13 mouse cellular contexts compared by ENCODE assay signal in genomic region chr16:35652206-35652605, GRCm38 (mm10).
DNase-seq lines count a peak whose midpoint lies in the region; ATAC-seq and TF ChIP-seq lines count a peak whose summit lies in the region.
"Had no signal": no experiment of that assay in that cellular context is flagged by ENCODE, and none has a peak within 500 bp of the region (broad histone marks: within the 10 kb centered on the region; RNA-seq: fewer than 3 reads in every experiment).

No protein-coding gene starts in this region.

- no peak overlapping the region for H3K4me3 ChIP-seq in hindbrain, embryonic 14.5 days (replicated peaks; ENCODE audit: low read length)
- H3K4me3 ChIP-seq in hindbrain, embryonic 10.5 days: no peak overlapping the region
- H3K4me3 ChIP-seq in left cerebral cortex, adult 2 months: no peak overlapping the region
- H3K4me3 ChIP-seq: limb, embryonic 10.5 days; megakaryocyte, embryonic 14.5 days; stomach, embryonic 15.5 days had no signal

- no peaks in the 10 kb centered on the region for H3K27me3 ChIP-seq in hindbrain, embryonic 14.5 days (ENCODE audit: control insufficient read depth, insufficient read depth, low read length)
- H3K27me3 ChIP-seq in hindbrain, embryonic 10.5 days (ENCODE audit: insufficient read depth, poor library complexity, severe bottlenecking): peaks cover 7% of the 10 kb centered on the region
- H3K27me3 ChIP-seq: stomach, embryonic 15.5 days had no signal

- no peak overlapping the region for H3K9ac ChIP-seq in hindbrain, embryonic 14.5 days
- H3K9ac ChIP-seq: stomach, embryonic 15.5 days had no signal

- intact Hi-C loops in left cerebral cortex, adult 2 months (cut with DNase I): no loop called here

- WGBS in hindbrain, embryonic 14.5 days: 51% methylated on average over 6 of the region's 6 CpGs
- WGBS in hindbrain, embryonic 10.5 days: 73% methylated on average over 6 of the region's 6 CpGs

- H3K27ac ChIP-seq in hindbrain, embryonic 14.5 days: no peak overlapping the region
- no peak overlapping the region for H3K27ac ChIP-seq in hindbrain, embryonic 10.5 days
- no peak overlapping the region for H3K27ac ChIP-seq in left cerebral cortex, adult 2 months
- H3K27ac ChIP-seq: limb, embryonic 10.5 days; stomach, embryonic 15.5 days had no signal

- DNase-seq in hindbrain, embryonic 14.5 days (ENCODE audit: low spot score): no peak
- no peak for DNase-seq in hindbrain, embryonic 10.5 days (ENCODE audit: low spot score)
- peak; percentile 92 to 95 for DNase-seq in adrenal gland, adult (ENCODE audit: inconsistent age in 2 of 2, low spot score in 1 of 2)
- DNase-seq in adrenal gland, postnatal 25 days: peak; percentile 73
- DNase-seq in cerebellum, postnatal 14 days: peak; percentile 77 to 88
- no peak for DNase-seq in B cell, adult 2 months
- no peak for DNase-seq in kidney, postnatal 4 days
- DNase-seq in left cerebral cortex, adult 2 months (ENCODE audit: extremely low spot score in 1 of 2, low spot score in 2 of 2): no peak
- DNase-seq: kidney, adult 9 months; lung, adult 18-20 months had no signal

- no peaks in the 10 kb centered on the region for H3K4me1 ChIP-seq in hindbrain, embryonic 14.5 days (replicated peaks; ENCODE audit: control insufficient read depth, insufficient read depth, low read length)
- no peaks in the 10 kb centered on the region for H3K4me1 ChIP-seq in hindbrain, embryonic 10.5 days (replicated peaks)
- H3K4me1 ChIP-seq: limb, embryonic 10.5 days; megakaryocyte, embryonic 14.5 days; stomach, embryonic 15.5 days had no signal

- peak; percentile 28; the same call in 1 of the 2 replicates for ATAC-seq in hindbrain, embryonic 14.5 days (ENCODE audit: low FRiP score)

- H3K36me3 ChIP-seq in hindbrain, embryonic 14.5 days (replicated peaks; ENCODE audit: control insufficient read depth, insufficient read depth): no peaks in the 10 kb centered on the region
- H3K36me3 ChIP-seq in hindbrain, embryonic 10.5 days: peaks cover 97% of the 10 kb centered on the region
- H3K36me3 ChIP-seq: limb, embryonic 10.5 days; stomach, embryonic 15.5 days had no signal

- TF ChIP-seq CTCF in left cerebral cortex, adult 2 months (IDR thresholded peaks at IDR 0.05): no peak

- no peaks in the 10 kb centered on the region for H3K9me3 ChIP-seq in hindbrain, embryonic 14.5 days (ENCODE audit: control insufficient read depth, low read length)
- no peaks in the 10 kb centered on the region for H3K9me3 ChIP-seq in hindbrain, embryonic 10.5 days
- H3K9me3 ChIP-seq: limb, embryonic 10.5 days; megakaryocyte, embryonic 14.5 days; stomach, embryonic 15.5 days had no signal

- no peak overlapping the region for H3K4me2 ChIP-seq in hindbrain, embryonic 14.5 days (replicated peaks)
- H3K4me2 ChIP-seq: stomach, embryonic 15.5 days had no signal

Comparison
In these comparisons a context has a peak if more than half of its experiments do, and no peak if none do; other contexts are left out.
1. DNase-seq: peak in adrenal gland, adult (2 of 2), adrenal gland, postnatal 25 days (single experiment) and cerebellum, postnatal 14 days (2 of 2); none in hindbrain, embryonic 14.5 days (single experiment), hindbrain, embryonic 10.5 days (single experiment), B cell, adult 2 months (0 of 2), kidney, postnatal 4 days (0 of 2) and left cerebral cortex, adult 2 months (0 of 2).